Mouse (Mus musculus): ENCODE measurements around the gene Zswim8. TPM values are rescaled to one million over a fixed set of nuclear protein-coding genes. Genes with fewer than 3 reads are reported as not detected.
"Not testable (repeated sequence)": the region's sequence is repeated elsewhere in the genome, so short reads cannot be mapped to it uniquely, and the experiment has no call there.

The Zswim8 gene
- polyA plus RNA-seq, 1 experiment from 2014 or later, result 37.5 TPM

DNA sequence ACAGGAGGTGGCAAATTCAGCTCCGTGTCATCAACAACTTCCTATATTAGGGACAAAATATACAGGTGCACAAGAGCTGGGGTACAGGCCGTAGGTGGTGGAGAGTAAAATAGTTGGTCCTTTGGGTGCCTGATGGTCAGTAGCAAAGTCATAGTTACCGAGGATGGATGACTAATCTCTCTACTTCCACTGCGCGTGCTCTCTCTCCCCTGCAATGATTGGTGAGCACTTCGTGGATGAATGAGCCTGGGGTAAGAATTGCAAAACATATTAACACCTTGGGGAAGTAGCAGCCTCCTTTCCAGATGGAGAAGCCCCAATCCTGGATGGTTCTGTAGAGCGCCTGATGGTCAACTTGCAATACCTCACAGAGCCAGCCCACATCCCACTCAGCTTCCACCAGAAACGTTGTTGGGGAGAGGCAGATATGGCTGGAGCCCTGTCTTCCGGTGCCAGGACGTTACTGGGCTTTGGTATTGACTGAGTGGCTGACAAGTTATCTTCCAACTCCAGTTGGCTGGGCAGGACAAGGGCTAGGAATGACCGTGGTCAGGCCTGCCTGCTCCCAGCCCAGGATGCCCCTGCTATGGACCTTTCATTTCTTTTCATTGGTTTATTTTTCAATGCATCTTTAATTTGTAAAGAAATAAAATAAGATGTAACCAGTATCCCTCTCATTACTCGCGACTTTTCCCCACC is 13.0 kb upstream of the Zswim8 start:
- H3K9me3 ChIP-seq, result no peaks in the 10 kb centered on the region
- WGBS, result 48% methylated on average over 13 of the region's 13 CpGs
- H3K36me3 ChIP-seq, result peaks cover 69% of the 10 kb centered on the region
- no peaks in the 10 kb centered on the region for H3K27me3 ChIP-seq
- H3K27ac ChIP-seq, result peak overlapping the region; percentile 95
- peak; percentile 50; the same call in 1 of the 2 replicates for ATAC-seq (ENCODE audit: insufficient number of reproducible peaks, insufficient read depth, low FRiP score, low TSS enrichment, low read depth)
- H3K9ac ChIP-seq (replicated peaks), result peak overlapping the region; percentile 87
- H3K4me3 ChIP-seq (replicated peaks), result peak overlapping the region; percentile 79
- H3K4me2 ChIP-seq, result peak overlapping the region; percentile 81
- peaks cover 35% of the 10 kb centered on the region for H3K4me1 ChIP-seq (replicated peaks)

DNA sequence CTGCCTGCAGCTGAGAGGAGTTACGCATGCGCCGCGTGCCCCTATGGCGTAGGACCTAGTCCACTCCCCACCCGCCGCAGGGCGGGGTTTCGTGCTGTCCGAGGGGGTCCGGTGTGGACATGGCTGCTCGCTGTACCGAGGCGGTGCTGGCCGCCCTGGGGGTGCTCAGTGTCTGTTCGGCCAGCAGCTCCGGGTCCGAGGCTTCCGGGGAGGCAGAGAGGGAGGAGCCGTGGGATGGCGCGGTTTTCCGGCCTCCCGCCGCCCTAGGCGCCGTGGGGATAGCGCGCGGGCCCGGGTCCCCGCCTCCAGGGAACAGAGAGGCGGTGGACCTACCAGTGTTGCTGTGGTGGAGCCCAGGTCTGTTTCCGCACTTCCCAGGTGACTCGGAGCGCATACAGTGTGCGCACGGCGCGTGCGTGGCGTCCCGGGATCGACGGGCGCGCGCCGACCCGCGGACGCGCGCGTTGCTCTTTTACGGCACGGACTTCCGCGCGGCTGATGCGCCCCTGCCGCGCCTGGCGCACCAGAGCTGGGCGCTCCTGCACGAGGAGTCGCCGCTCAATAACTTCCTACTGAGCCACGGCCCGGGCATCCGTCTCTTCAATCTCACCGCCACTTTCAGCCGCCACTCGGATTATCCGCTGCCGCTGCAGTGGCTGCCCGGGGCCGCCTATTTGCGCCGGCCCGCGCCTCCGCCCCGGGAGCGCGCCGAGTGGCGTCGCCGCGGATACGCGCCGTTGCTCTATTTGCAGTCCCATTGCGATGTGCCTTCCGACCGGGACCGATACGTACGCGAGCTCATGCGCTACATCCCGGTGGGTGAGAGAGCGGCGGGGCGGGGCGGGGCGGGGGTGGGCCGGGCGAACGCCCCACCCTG is 12.2 kb upstream of the Zswim8 start, which contains the start of gene Fut11:
Gene Fut11 (plus strand): TSS at position 85 of the 877 bp plus-strand sequence.
- Histone ChIP-seq H3K4me1 (replicated peaks) (peaks cover 35% of the 10 kb centered on the region), H3K4me2 (peak within 1 kb of the TSS; percentile 81), H3K36me3 (peaks cover 66% of the 10 kb centered on the region), H3K9ac (replicated peaks) (peak within 1 kb of the TSS; percentile 87), H3K9me3 (no peaks in the 10 kb centered on the region), H3K4me3 (replicated peaks) (peak within 1 kb of the TSS; percentile 79), H3K27me3 (no peaks in the 10 kb centered on the region), H3K27ac (peak within 1 kb of the TSS; percentile 95)
- peak; percentile 93 for ATAC-seq (ENCODE audit: insufficient number of reproducible peaks, insufficient read depth, low FRiP score, low TSS enrichment, low read depth)
- under 1% methylated on average over 106 of the region's 111 CpGs for WGBS

DNA sequence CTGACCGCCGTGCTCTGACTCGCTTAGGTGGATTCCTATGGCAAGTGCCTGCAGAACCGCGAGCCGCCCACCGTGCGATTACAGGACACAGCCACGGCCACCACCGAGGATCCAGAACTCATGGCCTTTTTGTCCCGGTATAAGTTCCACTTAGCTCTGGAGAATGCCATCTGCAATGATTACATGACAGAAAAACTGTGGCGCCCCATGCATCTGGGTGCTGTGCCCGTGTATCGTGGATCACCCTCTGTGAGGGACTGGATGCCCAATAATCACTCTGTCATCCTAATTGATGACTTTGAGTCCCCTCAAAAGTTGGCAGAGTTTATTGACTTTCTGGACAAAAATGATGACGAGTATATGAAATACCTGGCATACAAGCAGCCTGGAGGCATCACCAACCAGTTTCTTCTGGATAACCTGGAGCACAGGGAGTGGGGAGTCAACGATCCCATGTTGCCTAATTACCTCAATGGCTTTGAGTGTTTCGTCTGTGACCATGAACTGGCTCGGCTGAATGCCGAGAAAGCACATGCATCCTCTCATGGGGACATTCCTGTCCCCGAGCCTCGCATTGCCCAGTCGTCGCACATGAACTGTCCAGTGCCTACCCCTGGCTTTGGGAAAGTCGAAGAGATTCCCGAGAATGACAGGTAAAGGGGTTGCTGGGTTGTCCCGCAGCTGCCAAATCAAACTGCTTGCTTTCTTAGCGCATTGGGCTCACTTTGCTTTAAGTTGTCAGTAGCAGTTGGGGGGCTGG is 11.4 kb upstream of the Zswim8 start:
- Histone ChIP-seq H3K27ac (peak overlapping the region; percentile 95), H3K9me3 (no peaks in the 10 kb centered on the region), H3K36me3 (peaks cover 62% of the 10 kb centered on the region), H3K4me3 (replicated peaks) (peak overlapping the region; percentile 79), H3K9ac (replicated peaks) (peak overlapping the region; percentile 87), H3K4me2 (peak overlapping the region; percentile 81), H3K4me1 (replicated peaks) (peaks cover 41% of the 10 kb centered on the region), H3K27me3 (no peaks in the 10 kb centered on the region)
- WGBS, result 17% methylated on average over 24 of the region's 27 CpGs
- ATAC-seq (ENCODE audit: insufficient number of reproducible peaks, insufficient read depth, low FRiP score, low TSS enrichment, low read depth), result no peak

DNA sequence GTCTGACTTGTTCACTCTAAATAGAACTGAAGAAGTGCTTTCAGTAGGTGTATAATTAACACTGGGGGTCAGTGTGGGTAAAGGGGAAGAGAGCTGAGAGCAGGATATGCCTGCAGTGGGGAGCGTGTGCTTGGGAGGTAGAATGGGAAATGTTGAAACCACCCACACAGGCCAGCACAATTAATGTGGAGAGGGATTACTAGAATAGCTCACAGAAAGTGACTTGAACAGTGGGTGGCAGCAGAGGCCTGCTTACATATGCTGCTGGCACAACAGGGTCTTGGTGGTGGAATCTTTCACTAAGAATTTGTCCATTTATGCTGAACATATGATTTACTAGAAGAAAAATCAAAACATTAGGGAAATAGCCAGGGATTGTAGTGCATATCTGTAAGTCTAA is 10.4 kb upstream of the Zswim8 start:
- Histone ChIP-seq H3K27me3 (no peaks in the 10 kb centered on the region), H3K4me3 (replicated peaks) (peak overlapping the region; percentile 79), H3K4me2 (peak overlapping the region; percentile 81), H3K9ac (replicated peaks) (no peak overlapping the region), H3K9me3 (no peaks in the 10 kb centered on the region), H3K36me3 (peaks cover 52% of the 10 kb centered on the region), H3K4me1 (replicated peaks) (peaks cover 51% of the 10 kb centered on the region), H3K27ac (no peak overlapping the region)
- ATAC-seq (ENCODE audit: insufficient number of reproducible peaks, insufficient read depth, low FRiP score, low TSS enrichment, low read depth), result no peak
- WGBS, result 26% methylated on average over 1 of the region's 1 CpGs

DNA sequence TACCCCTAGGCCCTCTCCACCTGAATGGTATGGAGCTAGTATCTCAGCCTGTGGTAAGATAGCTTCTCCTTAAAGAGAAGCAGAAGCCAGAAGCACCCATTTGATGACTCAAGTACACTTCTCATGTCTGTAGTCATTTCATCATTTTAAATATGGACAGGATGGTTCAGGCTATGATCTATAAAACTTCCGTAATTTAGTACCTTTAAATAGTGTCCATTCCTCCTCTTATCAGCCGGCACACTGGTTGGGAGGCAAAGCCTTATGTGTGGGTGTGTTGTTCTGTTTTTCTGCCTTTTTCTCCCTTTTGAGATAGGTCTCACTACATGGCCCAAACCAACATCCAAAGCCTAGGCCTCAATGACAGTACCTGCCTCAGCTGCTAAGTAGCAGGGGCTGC is 8.8 kb upstream of the Zswim8 start:
- peaks cover 53% of the 10 kb centered on the region for H3K4me1 ChIP-seq (replicated peaks)
- no peak for ATAC-seq (ENCODE audit: insufficient number of reproducible peaks, insufficient read depth, low FRiP score, low TSS enrichment, low read depth)
- 97% methylated on average over 2 of the region's 2 CpGs for WGBS
- H3K36me3 ChIP-seq, result peaks cover 37% of the 10 kb centered on the region
- H3K4me2 ChIP-seq, result 0 out of 2 replicates have a peak overlapping the region, but pooled peaks have one; percentile 81
- H3K27me3 ChIP-seq, result no peaks in the 10 kb centered on the region
- no peaks in the 10 kb centered on the region for H3K9me3 ChIP-seq
- H3K9ac ChIP-seq (replicated peaks), result no peak overlapping the region
- no peak overlapping the region for H3K4me3 ChIP-seq (replicated peaks)
- no peak overlapping the region for H3K27ac ChIP-seq

DNA sequence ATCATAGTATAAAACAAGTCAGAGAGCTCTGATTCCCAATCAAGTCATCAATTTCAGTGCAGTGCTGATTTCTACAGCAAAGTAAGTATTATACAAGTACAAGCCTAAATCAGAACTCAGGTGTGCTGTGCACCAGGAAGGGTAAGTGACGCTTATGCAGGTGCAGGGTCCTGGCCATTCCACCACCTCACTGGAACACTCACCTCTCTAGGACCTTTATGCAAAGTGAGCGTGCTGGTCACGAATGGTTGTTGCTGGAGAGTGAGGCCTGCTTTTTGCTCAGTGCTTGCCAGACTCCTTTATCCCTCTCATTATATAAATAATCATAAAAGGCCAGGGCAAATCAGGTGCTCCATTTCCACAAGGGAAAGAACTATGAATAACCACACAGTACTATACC is 7.0 kb upstream of the Zswim8 start:
- Histone ChIP-seq H3K27ac (no peak overlapping the region), H3K36me3 (peaks cover 40% of the 10 kb centered on the region), H3K4me1 (replicated peaks) (peaks cover 49% of the 10 kb centered on the region), H3K27me3 (no peaks in the 10 kb centered on the region), H3K4me3 (replicated peaks) (no peak overlapping the region), H3K9ac (replicated peaks) (no peak overlapping the region), H3K4me2 (no peak overlapping the region), H3K9me3 (no peaks in the 10 kb centered on the region)
- ATAC-seq (ENCODE audit: insufficient number of reproducible peaks, insufficient read depth, low FRiP score, low TSS enrichment, low read depth), result no peak
- WGBS, result 89% methylated on average over 3 of the region's 3 CpGs

DNA sequence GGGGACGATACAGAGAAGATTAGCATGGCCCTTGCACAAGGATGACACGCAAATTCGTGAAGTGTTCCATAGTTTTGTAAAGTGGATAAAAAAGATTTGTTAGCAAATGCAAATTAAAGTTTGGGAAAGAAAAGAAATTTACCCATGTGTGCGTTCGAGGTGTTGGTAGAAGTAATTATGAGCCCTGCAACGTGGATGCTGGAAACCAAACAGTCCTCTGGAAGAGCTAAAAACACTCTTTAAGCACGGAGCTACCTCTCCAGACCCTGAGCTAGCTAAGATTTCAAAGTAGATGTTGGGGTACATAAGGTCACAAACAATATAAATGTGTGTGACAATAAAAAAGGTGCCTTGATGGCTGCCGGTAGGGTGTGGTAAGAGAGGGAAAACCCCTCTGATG is 5.8 kb upstream of the Zswim8 start:
- ATAC-seq (ENCODE audit: insufficient number of reproducible peaks, insufficient read depth, low FRiP score, low TSS enrichment, low read depth), result no peak
- Histone ChIP-seq H3K4me2 (peak overlapping the region; percentile 65), H3K9ac (replicated peaks) (no peak overlapping the region), H3K9me3 (no peaks in the 10 kb centered on the region), H3K36me3 (peaks cover 43% of the 10 kb centered on the region), H3K27me3 (no peaks in the 10 kb centered on the region), H3K27ac (no peak overlapping the region), H3K4me1 (replicated peaks) (peaks cover 41% of the 10 kb centered on the region), H3K4me3 (replicated peaks) (peak overlapping the region; percentile 74; the same call in 1 of the 2 replicates)
- WGBS, result 76% methylated on average over 8 of the region's 8 CpGs

DNA sequence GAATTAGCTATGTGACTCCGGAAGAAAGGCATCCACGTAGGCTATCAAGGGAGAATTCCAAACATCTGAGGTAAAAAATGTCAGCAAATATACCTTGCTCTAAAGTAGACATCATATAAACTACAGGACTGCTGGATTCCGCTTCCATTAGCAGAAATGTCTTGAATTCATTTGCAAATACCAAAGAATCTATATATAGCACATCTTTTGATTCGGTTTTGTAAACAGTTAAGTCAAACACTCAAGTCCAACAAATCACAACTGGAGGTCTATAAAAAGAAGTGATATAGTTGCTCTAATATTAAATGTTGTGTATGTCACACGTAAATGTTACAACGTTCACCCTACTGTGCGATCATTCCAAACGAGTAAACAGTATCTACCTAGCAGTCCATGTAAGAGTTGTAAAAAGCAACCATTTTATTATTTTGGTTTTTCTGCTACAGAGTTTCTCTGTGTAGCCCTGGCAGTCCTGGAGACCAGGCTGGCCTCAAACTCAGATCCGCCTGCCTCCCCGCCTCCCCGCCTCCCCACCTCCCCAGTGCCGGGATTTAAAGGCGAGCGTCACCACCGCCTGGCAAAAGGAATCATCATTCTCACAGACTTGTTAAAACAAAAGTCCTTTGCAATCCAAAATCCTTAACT is 5.1 kb upstream of the Zswim8 start:
- peaks cover 37% of the 10 kb centered on the region for H3K4me1 ChIP-seq (replicated peaks)
- peak overlapping the region; percentile 87 for H3K9ac ChIP-seq (replicated peaks)
- H3K27ac ChIP-seq, result peak overlapping the region; percentile 94
- H3K4me3 ChIP-seq (replicated peaks), result peak overlapping the region; percentile 74
- H3K27me3 ChIP-seq, result no peaks in the 10 kb centered on the region
- peak overlapping the region; percentile 65 for H3K4me2 ChIP-seq
- H3K36me3 ChIP-seq, result peaks cover 43% of the 10 kb centered on the region
- ATAC-seq (ENCODE audit: insufficient number of reproducible peaks, insufficient read depth, low FRiP score, low TSS enrichment, low read depth), result 0 out of 2 replicates have a peak, but pooled peaks have one; percentile 4
- 14% methylated on average over 15 of the region's 15 CpGs for WGBS
- H3K9me3 ChIP-seq, result no peaks in the 10 kb centered on the region

DNA sequence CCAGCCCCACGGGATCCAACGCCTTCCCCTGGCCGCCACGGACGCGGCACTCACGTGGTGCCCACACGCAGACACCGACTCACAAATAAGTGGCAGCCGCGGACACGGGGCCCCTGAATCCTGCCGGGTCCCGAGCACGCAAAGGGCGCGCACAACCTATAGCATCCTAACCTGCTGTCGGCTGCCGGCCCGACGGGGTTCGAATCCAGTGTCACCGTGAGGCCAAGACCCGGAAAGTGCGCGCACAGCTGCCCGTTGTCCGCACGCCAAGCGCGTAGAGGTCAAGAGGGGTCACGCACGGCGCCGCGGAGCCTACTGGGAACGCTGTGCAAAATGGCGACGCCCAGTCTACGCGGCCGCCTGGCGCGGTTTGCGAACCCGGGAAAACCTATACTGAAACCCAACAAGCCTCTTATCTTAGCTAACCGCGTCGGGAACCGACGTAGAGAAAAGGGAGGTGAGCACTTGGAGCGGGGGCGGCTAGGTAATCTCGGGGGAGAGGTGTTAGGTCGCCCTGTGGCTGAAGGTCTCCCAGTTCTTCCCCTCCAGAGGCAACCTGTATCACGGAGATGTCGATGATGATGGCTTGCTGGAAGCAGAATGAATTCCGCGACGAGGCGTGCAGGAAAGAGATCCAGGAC is 4.5 kb upstream of the Zswim8 start, which contains the start of gene Chchd1:
Gene Chchd1 (plus strand): TSS at position 266 of the 641 bp plus-strand sequence.
- peak; percentile 72 for ATAC-seq (ENCODE audit: insufficient number of reproducible peaks, insufficient read depth, low FRiP score, low TSS enrichment, low read depth)
- Histone ChIP-seq H3K4me1 (replicated peaks) (peaks cover 31% of the 10 kb centered on the region), H3K4me3 (replicated peaks) (peak within 1 kb of the TSS; percentile 74), H3K27me3 (no peaks in the 10 kb centered on the region), H3K4me2 (peak within 1 kb of the TSS; percentile 65), H3K9ac (replicated peaks) (peak within 1 kb of the TSS; percentile 87), H3K9me3 (no peaks in the 10 kb centered on the region), H3K36me3 (peaks cover 40% of the 10 kb centered on the region), H3K27ac (peak within 1 kb of the TSS; percentile 94)
- under 1% methylated on average over 61 of the region's 61 CpGs for WGBS

DNA sequence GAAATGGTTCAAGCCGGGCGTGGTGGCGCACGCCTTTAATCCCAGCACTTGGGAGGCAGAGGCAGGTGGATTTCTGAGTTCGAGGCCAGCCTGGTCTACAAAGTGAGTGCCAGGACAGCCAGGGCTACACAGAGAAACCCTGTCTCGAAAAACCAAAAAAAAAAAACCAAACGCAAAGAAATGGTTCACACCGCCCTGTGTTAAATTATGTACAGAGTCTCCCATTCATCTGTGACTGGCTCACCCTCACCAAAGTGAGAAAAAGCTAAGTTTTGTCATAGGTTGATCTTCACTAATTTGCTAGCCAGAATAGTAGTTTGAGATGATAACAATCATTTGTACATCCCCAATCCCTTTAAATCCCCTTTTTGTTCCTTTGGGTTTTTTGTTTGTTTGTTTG is 3.9 kb upstream of the Zswim8 start:
- peaks cover 29% of the 10 kb centered on the region for H3K4me1 ChIP-seq (replicated peaks)
- H3K9ac ChIP-seq (replicated peaks), result peak overlapping the region; percentile 87
- peak overlapping the region; percentile 74 for H3K4me3 ChIP-seq (replicated peaks)
- not testable (repeated sequence) for H3K9me3 ChIP-seq; H3K27me3 ChIP-seq; ATAC-seq (ENCODE audit: insufficient number of reproducible peaks, insufficient read depth, low FRiP score, low TSS enrichment, low read depth)
- peak overlapping the region; percentile 65 for H3K4me2 ChIP-seq
- peaks cover 35% of the 10 kb centered on the region for H3K36me3 ChIP-seq
- H3K27ac ChIP-seq, result peak overlapping the region; percentile 94
- WGBS, result 10% methylated on average over 8 of the region's 8 CpGs
